Mouse (Mus musculus): ENCODE results near the gene Slc25a21. TPM values are rescaled to one million over a fixed set of nuclear protein-coding genes. Genes with fewer than 3 reads are reported as not detected.

Slc25a21 gene
- polyA plus RNA-seq, 1 experiment from 2014 or later = 0.08 TPM

DNA sequence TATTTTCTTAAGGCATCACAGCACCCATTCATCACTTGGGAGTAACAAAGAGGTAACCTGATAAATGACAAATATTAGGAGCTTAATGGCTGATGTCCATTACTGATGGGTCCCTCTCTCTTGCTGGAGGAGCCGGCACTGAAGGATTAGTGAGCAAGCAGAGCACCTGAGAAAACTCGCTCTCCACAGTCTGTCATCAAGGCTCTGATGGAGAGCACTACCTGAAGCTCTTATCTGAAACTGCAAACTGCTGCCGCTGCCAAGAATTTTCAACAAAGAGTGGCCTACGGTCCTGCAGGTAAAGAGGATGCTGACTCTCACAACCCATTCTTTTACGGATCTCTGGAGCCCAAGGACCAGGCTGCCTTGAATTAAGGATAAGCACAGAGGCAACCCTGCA, 372.6 kb downstream of the Slc25a21 start:
- Histone ChIP-seq H3K27me3 (replicated peaks; ENCODE audit: control insufficient read depth, insufficient read depth, low read length) (0 out of 2 replicates have a peak, but pooled peaks cover 4% of the 10 kb centered on the region), H3K27ac (ENCODE audit: low read depth, low read length) (no peak overlapping the region), H3K4me2 (replicated peaks; ENCODE audit: low read depth) (no peak overlapping the region), H3K36me3 (ENCODE audit: control insufficient read depth, insufficient read depth) (no peaks in the 10 kb centered on the region), H3K4me3 (ENCODE audit: low read depth, low read length) (no peak overlapping the region), H3K9ac (ENCODE audit: low read depth, low read length) (no peak overlapping the region), H3K9me3 (ENCODE audit: control insufficient read depth) (no peaks in the 10 kb centered on the region), H3K4me1 (replicated peaks; ENCODE audit: control insufficient read depth, insufficient read depth, low read length) (0 out of 2 replicates have a peak, but pooled peaks cover 3% of the 10 kb centered on the region)
- ATAC-seq = no peak
- WGBS = 31% methylated on average over 5 of the region's 5 CpGs
- no peak for TF ChIP-seq CTCF (IDR thresholded peaks at IDR 0.05; ENCODE audit: low read depth)

DNA sequence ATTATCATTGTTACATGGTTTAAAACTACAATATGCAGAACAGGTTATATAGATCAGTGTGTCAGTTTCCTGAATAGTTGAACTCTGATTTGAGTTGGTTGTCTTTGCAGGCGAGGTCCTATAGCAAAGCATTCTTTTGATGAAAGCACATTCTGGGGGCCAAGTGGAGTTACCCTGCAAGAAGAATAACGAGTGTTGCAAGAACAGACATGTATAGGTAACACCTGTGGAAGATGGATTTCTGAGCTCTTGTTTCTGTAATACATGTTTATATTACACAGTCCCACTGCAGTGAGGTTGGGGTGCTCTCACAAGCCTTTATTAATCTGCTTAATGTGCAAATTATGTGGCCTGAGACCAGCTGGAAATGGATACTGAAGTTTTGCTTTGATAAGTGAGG, 375.1 kb downstream of the Slc25a21 start:
- Histone ChIP-seq H3K27ac (ENCODE audit: low read depth, low read length) (no peak overlapping the region), H3K9me3 (ENCODE audit: control insufficient read depth) (no peaks in the 10 kb centered on the region), H3K36me3 (ENCODE audit: control insufficient read depth, insufficient read depth) (no peaks in the 10 kb centered on the region), H3K4me2 (replicated peaks; ENCODE audit: low read depth) (no peak overlapping the region), H3K4me3 (ENCODE audit: low read depth, low read length) (no peak overlapping the region), H3K27me3 (replicated peaks; ENCODE audit: control insufficient read depth, insufficient read depth, low read length) (0 out of 2 replicates have a peak, but pooled peaks cover 4% of the 10 kb centered on the region), H3K9ac (ENCODE audit: low read depth, low read length) (no peak overlapping the region), H3K4me1 (replicated peaks; ENCODE audit: control insufficient read depth, insufficient read depth, low read length) (no peaks in the 10 kb centered on the region)
- 61% methylated on average over 2 of the region's 2 CpGs for WGBS
- no peak for ATAC-seq
- no peak for TF ChIP-seq CTCF (IDR thresholded peaks at IDR 0.05; ENCODE audit: low read depth)

DNA sequence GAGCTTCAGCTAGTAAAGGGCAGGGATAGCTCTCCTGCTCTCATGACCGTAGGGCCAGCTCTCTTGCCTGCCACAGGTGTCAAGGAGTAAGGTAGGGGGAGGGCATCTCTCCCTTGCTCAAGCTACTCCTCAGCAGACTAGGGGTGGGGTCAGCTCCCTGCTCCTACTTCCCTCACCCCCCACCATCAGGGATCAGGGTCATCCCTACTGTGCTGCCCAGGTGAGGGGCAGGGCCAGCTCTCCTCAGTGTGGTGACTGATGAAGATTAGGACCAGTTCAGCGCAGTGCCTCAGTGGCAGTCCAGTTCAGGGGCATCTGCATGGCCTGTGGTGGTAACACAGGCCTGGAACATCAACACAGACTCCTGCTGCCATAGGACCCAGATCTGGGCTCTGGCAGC, 376.7 kb downstream of the Slc25a21 start:
- TF ChIP-seq CTCF (IDR thresholded peaks at IDR 0.05; ENCODE audit: low read depth) = no peak
- Histone ChIP-seq H3K4me1 (replicated peaks; ENCODE audit: control insufficient read depth, insufficient read depth, low read length) (no peaks in the 10 kb centered on the region), H3K9me3 (ENCODE audit: control insufficient read depth) (no peaks in the 10 kb centered on the region), H3K4me3 (ENCODE audit: low read depth, low read length) (no peak overlapping the region), H3K27me3 (replicated peaks; ENCODE audit: control insufficient read depth, insufficient read depth, low read length) (0 out of 2 replicates have a peak, but pooled peaks cover 4% of the 10 kb centered on the region), H3K9ac (ENCODE audit: low read depth, low read length) (no peak overlapping the region), H3K36me3 (ENCODE audit: control insufficient read depth, insufficient read depth) (no peaks in the 10 kb centered on the region), H3K27ac (ENCODE audit: low read depth, low read length) (no peak overlapping the region), H3K4me2 (replicated peaks; ENCODE audit: low read depth) (no peak overlapping the region)
- ATAC-seq = no peak
- 85% methylated on average over 2 of the region's 2 CpGs for WGBS

DNA sequence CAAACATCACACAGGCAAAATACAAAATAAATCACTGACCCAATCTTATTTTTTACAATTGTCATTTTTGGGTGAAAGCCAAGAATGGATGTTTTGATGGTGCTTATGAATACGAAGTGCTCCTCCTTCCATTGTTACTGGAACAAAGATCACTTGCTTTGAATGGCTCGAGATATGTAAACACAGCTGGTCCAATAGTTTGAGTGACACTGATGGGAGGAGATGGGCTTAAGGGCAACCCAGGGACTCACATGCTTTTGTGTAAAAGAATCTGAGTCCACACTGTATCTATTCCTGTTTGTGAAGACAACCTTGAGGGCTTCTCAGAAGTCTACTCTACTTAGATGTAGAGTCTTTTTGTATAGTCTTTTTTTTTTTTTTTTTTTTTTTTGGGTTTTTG, 389.8 kb downstream of the Slc25a21 start:
- no peak overlapping the region for H3K9ac ChIP-seq (ENCODE audit: low read depth, low read length)
- H3K27ac ChIP-seq (ENCODE audit: low read depth, low read length) = no peak overlapping the region
- H3K4me3 ChIP-seq (ENCODE audit: low read depth, low read length) = no peak overlapping the region
- 51% methylated on average over 2 of the region's 2 CpGs for WGBS
- ATAC-seq = no peak
- TF ChIP-seq CTCF (IDR thresholded peaks at IDR 0.05; ENCODE audit: low read depth) = no peak
- H3K4me2 ChIP-seq (replicated peaks; ENCODE audit: low read depth) = no peak overlapping the region
- no peaks in the 10 kb centered on the region for H3K27me3 ChIP-seq (replicated peaks; ENCODE audit: control insufficient read depth, insufficient read depth, low read length)
- H3K36me3 ChIP-seq (ENCODE audit: control insufficient read depth, insufficient read depth) = no peaks in the 10 kb centered on the region
- H3K9me3 ChIP-seq (ENCODE audit: control insufficient read depth) = no peaks in the 10 kb centered on the region
- H3K4me1 ChIP-seq (replicated peaks; ENCODE audit: control insufficient read depth, insufficient read depth, low read length) = no peaks in the 10 kb centered on the region

DNA sequence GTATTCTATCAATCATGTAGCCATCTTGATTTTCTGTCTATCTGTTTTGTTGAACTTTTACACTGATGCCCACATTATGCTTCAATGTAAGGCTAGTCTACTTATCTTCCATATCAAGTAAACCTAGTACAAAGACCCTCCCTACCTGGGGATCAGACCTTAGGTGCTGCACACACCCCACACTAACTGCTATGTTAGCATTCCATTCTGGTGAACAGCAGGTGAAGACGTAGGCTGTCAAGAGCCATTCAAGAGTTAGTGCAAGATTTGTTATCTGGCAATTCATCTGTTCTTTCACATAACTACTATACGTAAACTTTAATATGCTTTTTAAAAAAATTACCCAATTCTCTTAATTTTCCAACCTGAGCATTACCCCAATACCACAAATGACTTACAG, 390.2 kb downstream of the Slc25a21 start:
- Histone ChIP-seq H3K36me3 (ENCODE audit: control insufficient read depth, insufficient read depth) (no peaks in the 10 kb centered on the region), H3K27me3 (replicated peaks; ENCODE audit: control insufficient read depth, insufficient read depth, low read length) (no peaks in the 10 kb centered on the region), H3K4me2 (replicated peaks; ENCODE audit: low read depth) (no peak overlapping the region), H3K27ac (ENCODE audit: low read depth, low read length) (no peak overlapping the region), H3K9me3 (ENCODE audit: control insufficient read depth) (no peaks in the 10 kb centered on the region), H3K9ac (ENCODE audit: low read depth, low read length) (no peak overlapping the region), H3K4me3 (ENCODE audit: low read depth, low read length) (no peak overlapping the region), H3K4me1 (replicated peaks; ENCODE audit: control insufficient read depth, insufficient read depth, low read length) (no peaks in the 10 kb centered on the region)
- no peak for TF ChIP-seq CTCF (IDR thresholded peaks at IDR 0.05; ENCODE audit: low read depth)
- no peak for ATAC-seq
- 69% methylated on average over 2 of the region's 2 CpGs for WGBS

DNA sequence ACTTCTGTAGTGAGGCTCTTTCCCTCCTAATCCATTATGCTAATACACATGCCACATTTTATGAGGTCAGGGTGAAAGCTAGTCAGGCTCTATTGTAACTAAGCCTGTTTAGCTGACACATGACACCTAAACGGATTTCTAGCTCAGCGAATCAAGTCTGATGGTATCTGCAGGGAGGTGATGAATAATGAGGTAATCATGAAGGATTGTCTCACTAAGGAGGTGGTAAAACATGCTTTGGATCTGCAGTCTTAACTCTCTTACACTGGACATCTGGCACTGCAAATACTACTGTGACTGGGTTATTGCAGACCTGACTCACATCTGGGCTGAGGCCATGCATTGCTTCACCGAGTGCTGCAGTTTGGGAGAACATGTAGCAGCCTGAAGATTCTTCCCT, 392.8 kb downstream of the Slc25a21 start:
- TF ChIP-seq CTCF (IDR thresholded peaks at IDR 0.05; ENCODE audit: low read depth) = no peak
- Histone ChIP-seq H3K4me3 (ENCODE audit: low read depth, low read length) (no peak overlapping the region), H3K9me3 (ENCODE audit: control insufficient read depth) (no peaks in the 10 kb centered on the region), H3K27me3 (replicated peaks; ENCODE audit: control insufficient read depth, insufficient read depth, low read length) (no peaks in the 10 kb centered on the region), H3K36me3 (ENCODE audit: control insufficient read depth, insufficient read depth) (no peaks in the 10 kb centered on the region), H3K4me2 (replicated peaks; ENCODE audit: low read depth) (no peak overlapping the region), H3K27ac (ENCODE audit: low read depth, low read length) (no peak overlapping the region), H3K4me1 (replicated peaks; ENCODE audit: control insufficient read depth, insufficient read depth, low read length) (no peaks in the 10 kb centered on the region), H3K9ac (ENCODE audit: low read depth, low read length) (no peak overlapping the region)
- WGBS = 36% methylated on average over 3 of the region's 3 CpGs
- ATAC-seq = no peak
